Mouse (Mus musculus) embryonic facial prominence, embryonic 10.5 days (tissue): Measurements from ENCODE around the gene Hrc. TPM values are rescaled to one million over a fixed set of nuclear protein-coding genes. Genes with fewer than 3 reads are reported as not detected.

ENCODE experiments used
- DNase-seq: peaks from one replicate; pipeline ENCODE4 v3.0.0-alpha.2; 2017; ENCODE audit warnings: low spot score
- H3K27ac ChIP-seq: fragments of 300-500 bp; sonication (generic); replicated peaks from 2 replicates; pipeline ENCODE4 v1.5.1; 2016; ENCODE audit warnings: mild to moderate bottlenecking
- H3K27me3 ChIP-seq: fragments of 300-500 bp; sonication (generic); replicated peaks from 2 replicates; pipeline ENCODE4 v1.6.1; 2016; ENCODE audit warnings: low read depth, mild to moderate bottlenecking; ENCODE audit not compliant: poor library complexity, severe bottlenecking
- H3K36me3 ChIP-seq: fragments of 300-500 bp; sonication (generic); replicated peaks from 2 replicates; pipeline ENCODE4 v1.6.1; 2016; ENCODE audit warnings: mild to moderate bottlenecking, moderate library complexity
- H3K4me1 ChIP-seq: fragments of 300-500 bp; sonication (generic); 2 replicates; pipeline ENCODE4 v1.6.1; 2016
- H3K4me3 ChIP-seq: fragments of 300-500 bp; sonication (generic); 2 replicates; pipeline ENCODE4 v1.5.1; 2016; ENCODE audit warnings: mild to moderate bottlenecking, moderate library complexity
- H3K9me3 ChIP-seq: fragments of 300-500 bp; sonication (generic); 2 replicates; pipeline ENCODE4 v1.6.1; 2016; ENCODE audit warnings: mild to moderate bottlenecking
- WGBS: fragments of 180-500 bp; shearing (Covaris S2); methylation state at CpG from one replicate; pipeline ENCODE4 v1.1.7; 2016; 5-methylcytosine and 5-hydroxymethylcytosine counted together
- polyA plus RNA-seq: library from polyadenylated mRNA; unstranded; fragments of >200 nt; fragmentation: Nextera tagmentation; extraction: Ambion mirVana; gene quantifications from 2 replicates; pipeline ENCODE4 v1.2.1, GENCODE M21; 2016

Gene Hrc
- polyA plus RNA-seq, 1 experiment from 2014 or later, result 0.64 TPM

DNA sequence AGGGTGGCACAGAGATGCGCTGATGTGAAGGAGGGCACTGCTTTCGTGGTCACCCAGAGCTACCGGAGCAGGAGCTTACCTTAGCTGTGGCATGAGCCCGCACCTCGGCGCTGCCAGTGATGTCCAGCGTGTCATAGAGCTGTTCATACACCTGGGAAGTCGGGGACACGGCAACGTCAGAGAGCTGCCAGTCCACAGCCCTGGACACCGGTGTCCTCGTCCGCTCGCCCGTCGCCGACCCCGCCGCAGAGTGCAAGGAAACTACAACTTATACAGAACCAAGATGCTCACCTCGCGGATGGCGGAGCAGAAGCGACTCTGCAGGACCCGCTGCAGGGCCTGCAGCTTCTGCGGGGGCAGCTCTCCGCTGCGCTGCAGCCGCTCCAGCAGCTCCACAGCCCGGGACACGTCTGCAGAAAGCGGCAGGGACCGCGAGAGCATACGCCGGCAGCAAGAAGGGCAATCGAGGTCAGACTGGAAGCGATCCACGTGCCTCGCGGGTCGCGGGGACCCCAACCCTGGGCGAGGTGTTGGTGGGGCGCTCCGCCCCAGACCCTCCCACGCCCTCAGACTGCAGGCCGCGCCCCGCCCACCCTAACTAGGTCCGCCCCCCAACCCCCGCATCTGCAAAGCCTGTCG lies 34.9 kb downstream of the Hrc start:
- peaks cover 46% of the 10 kb centered on the region for H3K4me1 ChIP-seq
- peak overlapping the region; percentile 27; the same call in 1 of the 2 replicates for H3K27ac ChIP-seq
- peaks cover 36% of the 10 kb centered on the region for H3K36me3 ChIP-seq
- H3K4me3 ChIP-seq, result peak overlapping the region; percentile 63
- DNase-seq, result peak; percentile 37
- WGBS, result 9% methylated on average over 52 of the region's 52 CpGs
- no peaks in the 10 kb centered on the region for H3K9me3 ChIP-seq
- peaks cover 50% of the 10 kb centered on the region for H3K27me3 ChIP-seq

DNA sequence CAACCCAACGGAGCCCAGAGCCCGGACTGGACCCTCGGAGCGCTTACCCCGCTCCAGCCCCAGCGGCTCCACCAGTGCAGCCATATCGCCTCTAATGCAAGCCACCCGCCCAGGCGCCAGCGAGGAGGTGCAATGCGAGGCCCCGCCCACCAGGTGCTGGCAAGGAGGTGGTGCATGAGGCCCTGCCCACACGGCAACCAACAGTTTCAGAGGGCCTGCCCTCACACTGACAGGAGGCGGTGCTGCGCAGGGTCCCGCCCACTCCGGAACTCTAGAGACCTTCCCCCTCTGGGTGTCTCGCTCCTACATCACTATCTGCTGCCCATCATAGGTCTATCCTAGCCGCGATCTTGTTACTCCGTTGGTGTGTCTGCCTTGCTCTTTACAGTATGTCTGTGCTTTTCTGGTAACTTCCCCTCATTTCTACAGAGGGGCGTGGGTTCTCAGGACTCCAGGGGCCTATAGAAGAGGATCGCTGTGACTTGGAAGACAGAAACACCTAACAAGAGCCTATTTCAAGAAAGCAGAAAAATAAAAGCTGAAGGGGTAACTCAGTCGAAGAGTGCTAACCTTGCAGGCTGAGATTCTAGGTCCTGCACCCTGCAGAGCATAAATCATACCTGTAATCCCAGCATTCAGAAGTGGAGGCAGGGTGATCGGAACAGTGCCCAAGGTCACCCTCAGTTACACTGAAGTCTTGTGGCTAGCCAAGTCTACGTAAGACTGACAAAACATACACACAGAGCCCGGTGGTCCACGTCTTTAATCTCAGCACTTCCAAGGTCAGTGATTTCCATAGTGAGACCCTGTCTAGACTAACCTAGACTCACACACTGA lies 35.6 kb downstream of the Hrc start, which contains the start of gene Lin7b:
Gene Lin7b (minus strand): TSS at position 109 of the 837 bp plus-strand sequence.
- H3K27ac ChIP-seq, result peak within 1 kb of the TSS; percentile 27; the same call in 1 of the 2 replicates
- 10% methylated on average over 28 of the region's 28 CpGs for WGBS
- peak; percentile 93 for DNase-seq

DNA sequence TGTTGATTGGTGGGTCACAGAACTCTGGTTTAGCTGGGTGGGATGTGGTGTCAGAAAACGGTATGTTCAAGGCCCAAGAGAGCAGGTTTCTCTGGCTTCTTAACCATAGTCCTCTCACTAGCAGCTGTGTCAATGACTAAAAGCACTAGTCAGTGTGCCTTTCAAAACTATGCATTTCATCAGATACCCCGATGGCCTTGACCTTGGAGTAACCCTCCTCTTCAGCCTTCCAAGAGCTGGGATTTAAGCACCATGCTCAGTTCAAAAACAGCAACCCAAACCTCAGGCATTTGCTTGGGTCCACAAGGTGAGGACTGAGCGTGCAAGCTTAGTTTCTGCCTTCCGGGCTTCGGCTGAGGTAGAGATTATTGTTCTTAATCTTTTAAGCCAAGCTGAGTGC lies 37.3 kb downstream of the Hrc start:
- peaks cover 59% of the 10 kb centered on the region for H3K36me3 ChIP-seq
- no peaks in the 10 kb centered on the region for H3K9me3 ChIP-seq
- no peak overlapping the region for H3K4me3 ChIP-seq
- WGBS, result 85% methylated on average over 5 of the region's 5 CpGs
- H3K4me1 ChIP-seq, result peaks cover 31% of the 10 kb centered on the region
- no peak overlapping the region for H3K27ac ChIP-seq
- DNase-seq, result no peak
- peaks cover 31% of the 10 kb centered on the region for H3K27me3 ChIP-seq

More for the DNA sequence above, 35.6 kb downstream of the Hrc start, which contains the start of gene Lin7b:
- H3K27me3 ChIP-seq, result peaks cover 42% of the 10 kb centered on the region
- no peaks in the 10 kb centered on the region for H3K9me3 ChIP-seq
- H3K4me3 ChIP-seq, result peak within 1 kb of the TSS; percentile 63
- H3K36me3 ChIP-seq, result peaks cover 43% of the 10 kb centered on the region
- H3K4me1 ChIP-seq, result peaks cover 43% of the 10 kb centered on the region

DNA sequence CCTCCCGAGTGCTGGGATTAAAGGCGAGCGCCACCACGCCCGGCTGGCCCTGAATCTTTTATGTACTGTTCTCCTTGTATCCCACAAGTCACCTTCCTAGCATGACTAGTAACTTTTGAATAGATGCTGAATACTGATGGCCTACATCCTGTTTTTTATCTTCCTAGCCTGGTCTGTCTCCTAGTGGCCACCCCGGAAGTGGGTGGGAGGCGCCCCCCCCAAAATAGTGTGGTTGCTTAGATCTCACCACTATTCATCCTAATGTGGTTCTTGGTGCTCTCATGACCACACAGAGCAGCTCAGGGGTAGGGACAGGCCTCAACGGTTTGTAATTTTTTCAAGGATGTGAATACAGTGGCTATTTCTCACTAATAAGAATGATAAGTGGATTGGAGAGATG lies 39.5 kb downstream of the Hrc start:
- 94% methylated on average over 8 of the region's 8 CpGs for WGBS
- Histone ChIP-seq H3K9me3 (no peaks in the 10 kb centered on the region), H3K4me3 (no peak overlapping the region), H3K27me3 (peaks cover 10% of the 10 kb centered on the region), H3K4me1 (peaks cover 21% of the 10 kb centered on the region), H3K27ac (no peak overlapping the region), H3K36me3 (peaks cover 82% of the 10 kb centered on the region)
- no peak for DNase-seq

DNA sequence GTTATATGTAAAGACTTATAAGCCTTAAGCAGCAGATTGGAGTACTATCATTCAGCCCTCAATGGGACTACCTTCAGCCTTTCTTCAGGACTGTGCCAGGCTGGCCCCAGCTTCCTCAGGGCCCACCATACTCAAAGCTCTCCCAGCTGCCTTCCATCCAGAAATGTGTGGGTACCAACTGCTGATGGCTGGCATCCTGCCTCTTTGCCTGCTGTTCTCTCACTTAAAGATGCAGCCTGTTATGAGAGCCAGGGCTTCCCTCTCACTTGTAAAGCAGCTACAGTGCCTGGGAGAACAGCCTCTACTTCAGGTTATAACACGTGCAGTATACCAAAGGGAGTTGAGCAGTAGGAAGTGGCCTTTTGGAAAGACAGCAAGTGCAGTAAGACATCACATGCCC lies 41.0 kb downstream of the Hrc start:
- Histone ChIP-seq H3K36me3 (peaks cover 96% of the 10 kb centered on the region), H3K4me3 (no peak overlapping the region), H3K27ac (no peak overlapping the region), H3K27me3 (no peaks in the 10 kb centered on the region), H3K9me3 (no peaks in the 10 kb centered on the region), H3K4me1 (peaks cover 6% of the 10 kb centered on the region)
- DNase-seq, result no peak
- 90% methylated on average over 1 of the region's 1 CpGs for WGBS

DNA sequence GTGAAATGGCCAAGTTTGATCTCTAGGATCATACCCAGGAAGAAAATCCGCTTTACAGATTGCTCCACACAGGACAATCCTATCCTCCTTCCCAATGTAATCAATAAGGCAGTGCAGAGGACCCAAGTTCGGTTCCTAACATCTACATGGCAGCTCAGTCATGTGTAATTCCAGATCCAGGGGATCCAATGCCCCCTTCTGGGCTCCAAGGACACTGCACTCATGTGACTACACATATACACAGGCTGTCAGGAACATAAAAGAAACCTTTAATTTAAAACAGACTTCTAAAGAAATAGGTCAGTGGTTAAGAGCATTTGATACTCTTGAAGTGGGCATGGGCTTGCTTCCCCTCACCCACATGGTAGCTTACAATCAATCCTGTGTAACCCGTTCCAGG lies 51.0 kb downstream of the Hrc start:
- DNase-seq, result no peak
- H3K4me3 ChIP-seq, result no peak overlapping the region
- peaks cover 100% of the 10 kb centered on the region for H3K36me3 ChIP-seq
- no peaks in the 10 kb centered on the region for H3K9me3 ChIP-seq
- H3K27me3 ChIP-seq, result no peaks in the 10 kb centered on the region
- no peak overlapping the region for H3K27ac ChIP-seq
- H3K4me1 ChIP-seq, result no peaks in the 10 kb centered on the region
- WGBS, result 81% methylated on average over 3 of the region's 3 CpGs

Other genes starting within 250 kb of the Hrc start
- 144 and 156 TPM in 2 replicates for gene Rcn3, start 243.1 kb upstream of the Hrc start, polyA plus RNA-seq
- gene Fcgrt, start 231.4 kb upstream of the Hrc start, polyA plus RNA-seq, result 6.0 and 7.0 TPM in 2 replicates
- gene Rps11, start 210.9 kb upstream of the Hrc start, polyA plus RNA-seq, result 1,885 and 1,917 TPM in 2 replicates
- 1,273 and 1,282 TPM in 2 replicates for gene Rpl13a, start 206.5 kb upstream of the Hrc start, polyA plus RNA-seq
- 0.31 TPM in 1 of 2 replicates, not detected in the other for gene Gm45713, start 199.1 kb upstream of the Hrc start, polyA plus RNA-seq
- 0.97 and 1.8 TPM in 2 replicates for gene Flt3l, start 198.9 kb upstream of the Hrc start, polyA plus RNA-seq
- gene Pih1d1, start 181.0 kb upstream of the Hrc start, polyA plus RNA-seq, result 99.6 and 103 TPM in 2 replicates
- 65.3 and 71.7 TPM in 2 replicates for gene Aldh16a1, start 180.7 kb upstream of the Hrc start, polyA plus RNA-seq
- gene Slc17a7, start 171.3 kb upstream of the Hrc start, polyA plus RNA-seq, result 0.74 and 1.2 TPM in 2 replicates
- gene Gfy, start 155.7 kb upstream of the Hrc start, polyA plus RNA-seq, result 0.10 and 0.29 TPM in 2 replicates
- gene Pth2, start 154.3 kb upstream of the Hrc start, polyA plus RNA-seq, result not detected in 2 replicates
- gene Ccdc155, start 130.4 kb upstream of the Hrc start, polyA plus RNA-seq, result 0.62 and 0.67 TPM in 2 replicates
- 1.2 and 2.0 TPM in 2 replicates for gene Dkkl1, start 123.1 kb upstream of the Hrc start, polyA plus RNA-seq
- 394 and 421 TPM in 2 replicates for gene Tead2, start 119.5 kb upstream of the Hrc start, polyA plus RNA-seq
- 0.50 and 0.88 TPM in 2 replicates for gene Cd37, start 96.2 kb upstream of the Hrc start, polyA plus RNA-seq
- gene Slc6a16, start 94.2 kb upstream of the Hrc start, polyA plus RNA-seq, result 0.28 and 0.32 TPM in 2 replicates
- not detected in 2 replicates for gene Slc6a21, start 57.8 kb upstream of the Hrc start, polyA plus RNA-seq
- gene Trpm4, start 1.5 kb upstream of the Hrc start, polyA plus RNA-seq, result 10.6 and 11.3 TPM in 2 replicates
- 5.8 and 7.1 TPM in 2 replicates for gene Ppfia3, start 31.7 kb downstream of the Hrc start, polyA plus RNA-seq
- gene Lin7b, start 35.3 kb downstream of the Hrc start, polyA plus RNA-seq, result 0.24 and 1.2 TPM in 2 replicates
- gene Snrnp70, start 60.5 kb downstream of the Hrc start, polyA plus RNA-seq, result 285 and 287 TPM in 2 replicates
- gene Kcna7, start 70.4 kb downstream of the Hrc start, polyA plus RNA-seq, result 0.06 TPM in 1 of 2 replicates, not detected in the other
- 2.8 TPM in 2 replicates for gene Ntf5, start 78.4 kb downstream of the Hrc start, polyA plus RNA-seq
- 0.24 and 0.70 TPM in 2 replicates for gene Lhb, start 85.5 kb downstream of the Hrc start, polyA plus RNA-seq
- gene Gys1, start 99.6 kb downstream of the Hrc start, polyA plus RNA-seq, result 44.2 and 45.5 TPM in 2 replicates
- gene Ruvbl2, start 102.8 kb downstream of the Hrc start, polyA plus RNA-seq, result 227 TPM in 2 replicates
- 5,460 and 5,734 TPM in 2 replicates for gene Ftl1, start 124.6 kb downstream of the Hrc start, polyA plus RNA-seq
- 243 and 247 TPM in 2 replicates for gene Bax, start 131.6 kb downstream of the Hrc start, polyA plus RNA-seq
- 0.93 and 1.4 TPM in 2 replicates for gene Tulp2, start 146.6 kb downstream of the Hrc start, polyA plus RNA-seq
- not detected in 2 replicates for gene Gm45808, start 151.5 kb downstream of the Hrc start, polyA plus RNA-seq
- gene Dhdh, start 153.5 kb downstream of the Hrc start, polyA plus RNA-seq, result 5.7 and 7.4 TPM in 2 replicates
- 115 and 123 TPM in 2 replicates for gene Nucb1, start 175.1 kb downstream of the Hrc start, polyA plus RNA-seq
- gene Ppp1r15a, start 191.0 kb downstream of the Hrc start, polyA plus RNA-seq, result 18.6 and 21.6 TPM in 2 replicates
- gene Plekha4, start 191.0 kb downstream of the Hrc start, polyA plus RNA-seq, result 1.9 and 2.3 TPM in 2 replicates
- 0.87 and 0.92 TPM in 2 replicates for gene Hsd17b14, start 219.6 kb downstream of the Hrc start, polyA plus RNA-seq
- 51.1 and 51.9 TPM in 2 replicates for gene Bcat2, start 234.9 kb downstream of the Hrc start, polyA plus RNA-seq